Mouse (Mus musculus): Measurements from ENCODE around the gene Pyy. TPM values are rescaled to one million over a fixed set of nuclear protein-coding genes. Genes with fewer than 3 reads are reported as not detected.

Gene Pyy
- polyA plus RNA-seq, 1 experiment from 2014 or later: 65.1 TPM

DNA sequence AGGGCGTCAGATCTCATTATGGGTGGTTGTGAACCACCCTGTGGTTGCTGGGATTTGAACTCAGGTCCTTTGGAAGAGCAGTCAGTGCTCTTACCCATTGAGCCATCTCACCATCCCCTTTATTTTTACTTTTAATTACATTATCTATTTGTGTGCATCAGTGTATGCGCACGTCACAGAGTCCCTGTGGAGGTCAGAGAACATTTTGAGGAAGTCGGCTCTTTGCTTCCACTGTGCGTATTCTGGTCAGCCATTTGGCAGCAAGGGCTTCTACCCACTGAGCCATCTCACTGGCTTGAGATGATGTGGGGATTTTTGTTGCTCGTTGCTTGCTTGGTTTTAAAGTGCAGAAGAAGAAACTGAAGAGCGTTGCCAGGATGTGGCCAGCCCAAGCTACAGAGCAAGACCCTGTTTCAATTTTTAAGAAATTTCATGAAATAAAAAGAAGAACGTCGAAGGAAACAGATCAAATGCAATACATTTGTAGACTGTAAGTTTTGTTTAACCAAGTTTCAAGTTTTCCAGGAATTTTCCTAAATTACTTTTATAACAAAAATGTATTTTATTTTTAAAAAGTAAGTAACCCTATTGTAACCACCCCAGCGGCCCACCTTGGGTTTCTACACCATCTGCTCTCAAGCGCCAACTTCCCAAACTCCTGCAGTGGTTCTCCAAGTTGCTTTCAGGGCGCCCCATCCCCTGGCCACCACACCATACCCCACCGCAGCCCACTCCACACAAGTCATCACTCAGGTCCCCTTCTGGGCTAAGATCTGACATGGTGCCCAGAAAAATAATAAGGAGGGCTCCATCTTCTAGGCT lies 30.2 kb upstream of the Pyy start:
- WGBS: 46% methylated on average over 13 of the region's 13 CpGs
- Histone ChIP-seq H3K36me3 (no peaks in the 10 kb centered on the region), H3K27ac (no peak overlapping the region), H3K4me2 (peak overlapping the region; percentile 66), H3K9ac (no peak overlapping the region), H3K9me3 (no peaks in the 10 kb centered on the region), H3K4me1 (0 out of 2 replicates have a peak, but pooled peaks cover 3% of the 10 kb centered on the region), H3K4me3 (replicated peaks) (peak overlapping the region; percentile 24), H3K27me3 (replicated peaks) (no peaks in the 10 kb centered on the region)
- ATAC-seq (ENCODE audit: insufficient read depth, low FRiP score, low read depth): no peak

- no peak for ATAC-seq (ENCODE audit: insufficient read depth, low FRiP score, low read depth)
- no peak overlapping the region for H3K4me3 ChIP-seq (replicated peaks)
- no peaks in the 10 kb centered on the region for H3K9me3 ChIP-seq
- no peak overlapping the region for H3K4me2 ChIP-seq
- 0 out of 2 replicates have a peak, but pooled peaks cover 11% of the 10 kb centered on the region for H3K4me1 ChIP-seq
- no peak overlapping the region for H3K27ac ChIP-seq
- 28% methylated on average over 4 of the region's 4 CpGs for WGBS
- no peaks in the 10 kb centered on the region for H3K27me3 ChIP-seq (replicated peaks)
- H3K36me3 ChIP-seq: no peaks in the 10 kb centered on the region
- H3K9ac ChIP-seq: no peak overlapping the region
Measured at GRCm38 (mm10) chr11:102134516-102134915, 26.9 kb upstream of the Pyy start.

- WGBS: 66% methylated on average over 6 of the region's 6 CpGs
- Histone ChIP-seq H3K4me2 (no peak overlapping the region), H3K4me3 (replicated peaks) (no peak overlapping the region), H3K9ac (no peak overlapping the region), H3K9me3 (0 out of 2 replicates have a peak, but pooled peaks cover 3% of the 10 kb centered on the region), H3K4me1 (no peaks in the 10 kb centered on the region), H3K27ac (no peak overlapping the region), H3K27me3 (replicated peaks) (no peaks in the 10 kb centered on the region), H3K36me3 (no peaks in the 10 kb centered on the region)
- ATAC-seq (ENCODE audit: insufficient read depth, low FRiP score, low read depth): peak; percentile 47; the same call in 1 of the 2 replicates
Measured at GRCm38 (mm10) chr11:102117386-102117785, 9.8 kb upstream of the Pyy start.

DNA sequence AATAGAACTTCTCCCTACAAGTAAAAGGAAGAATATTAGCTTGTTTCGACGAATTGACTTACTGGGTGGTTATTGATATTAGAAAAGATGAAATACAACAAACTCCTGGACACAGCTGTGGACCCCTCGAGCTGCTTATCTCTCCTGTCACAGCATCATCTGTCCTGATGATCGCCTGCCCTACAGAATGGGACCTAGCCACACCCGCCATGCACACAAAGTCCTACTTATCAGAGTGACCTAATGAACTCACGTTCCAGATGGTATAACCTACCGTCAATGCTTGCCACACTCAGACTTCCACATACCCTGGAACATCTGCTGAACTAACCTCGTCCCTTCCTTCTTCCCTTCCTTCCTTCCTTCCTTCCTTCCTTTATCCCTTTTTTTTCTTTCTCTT lies 8.6 kb upstream of the Pyy start:
- Histone ChIP-seq H3K27ac (no peak overlapping the region), H3K9me3 (0 out of 2 replicates have a peak, but pooled peaks cover 3% of the 10 kb centered on the region), H3K36me3 (no peaks in the 10 kb centered on the region), H3K4me3 (replicated peaks) (no peak overlapping the region), H3K4me1 (no peaks in the 10 kb centered on the region), H3K4me2 (no peak overlapping the region), H3K9ac (no peak overlapping the region), H3K27me3 (replicated peaks) (no peaks in the 10 kb centered on the region)
- WGBS: 35% methylated on average over 8 of the region's 8 CpGs
- no peak for ATAC-seq (ENCODE audit: insufficient read depth, low FRiP score, low read depth)

GRCm38 (mm10) chr11:102111576-102111975 lies 3.9 kb upstream of the Pyy start:
- H3K4me1 ChIP-seq: peaks cover 5% of the 10 kb centered on the region; the same call in 1 of the 2 replicates
- H3K27me3 ChIP-seq (replicated peaks): peaks cover 33% of the 10 kb centered on the region
- ATAC-seq (ENCODE audit: insufficient read depth, low FRiP score, low read depth): no peak
- H3K4me3 ChIP-seq (replicated peaks): no peak overlapping the region
- no peak overlapping the region for H3K27ac ChIP-seq
- no peak overlapping the region for H3K4me2 ChIP-seq
- H3K9me3 ChIP-seq: no peaks in the 10 kb centered on the region
- no peaks in the 10 kb centered on the region for H3K36me3 ChIP-seq
- 70% methylated on average over 5 of the region's 5 CpGs for WGBS
- H3K9ac ChIP-seq: no peak overlapping the region

- Histone ChIP-seq H3K9ac (no peak overlapping the region), H3K36me3 (no peaks in the 10 kb centered on the region), H3K4me2 (peak overlapping the region; percentile 43), H3K9me3 (no peaks in the 10 kb centered on the region), H3K4me3 (replicated peaks) (peak overlapping the region; percentile 19), H3K4me1 (peaks cover 9% of the 10 kb centered on the region; the same call in 1 of the 2 replicates), H3K27ac (no peak overlapping the region), H3K27me3 (replicated peaks) (peaks cover 56% of the 10 kb centered on the region)
- WGBS: 3% methylated on average over 21 of the region's 21 CpGs
- no peak for ATAC-seq (ENCODE audit: insufficient read depth, low FRiP score, low read depth)
Measured at GRCm38 (mm10) chr11:102106911-102107310, 721 bp downstream of the Pyy start.

- WGBS: 16% methylated on average over 17 of the region's 17 CpGs
- Histone ChIP-seq H3K9ac (no peak overlapping the region), H3K9me3 (no peaks in the 10 kb centered on the region), H3K27ac (no peak overlapping the region), H3K36me3 (no peaks in the 10 kb centered on the region), H3K27me3 (replicated peaks) (peaks cover 37% of the 10 kb centered on the region), H3K4me2 (no peak overlapping the region; the same call in 1 of the 2 replicates), H3K4me1 (peaks cover 10% of the 10 kb centered on the region; the same call in 1 of the 2 replicates), H3K4me3 (replicated peaks) (no peak overlapping the region)
- no peak for ATAC-seq (ENCODE audit: insufficient read depth, low FRiP score, low read depth)
Measured at GRCm38 (mm10) chr11:102102485-102103258, 5.0 kb downstream of the Pyy start.

- Histone ChIP-seq H3K36me3 (no peaks in the 10 kb centered on the region), H3K4me2 (no peak within 1 kb of the TSS)
Measured at GRCm38 (mm10) chr11:102101219-102101618, 6.4 kb downstream of the Pyy start, which contains the start of gene Ppy. Gene Ppy (minus strand): TSS chr11:102101319.

DNA sequence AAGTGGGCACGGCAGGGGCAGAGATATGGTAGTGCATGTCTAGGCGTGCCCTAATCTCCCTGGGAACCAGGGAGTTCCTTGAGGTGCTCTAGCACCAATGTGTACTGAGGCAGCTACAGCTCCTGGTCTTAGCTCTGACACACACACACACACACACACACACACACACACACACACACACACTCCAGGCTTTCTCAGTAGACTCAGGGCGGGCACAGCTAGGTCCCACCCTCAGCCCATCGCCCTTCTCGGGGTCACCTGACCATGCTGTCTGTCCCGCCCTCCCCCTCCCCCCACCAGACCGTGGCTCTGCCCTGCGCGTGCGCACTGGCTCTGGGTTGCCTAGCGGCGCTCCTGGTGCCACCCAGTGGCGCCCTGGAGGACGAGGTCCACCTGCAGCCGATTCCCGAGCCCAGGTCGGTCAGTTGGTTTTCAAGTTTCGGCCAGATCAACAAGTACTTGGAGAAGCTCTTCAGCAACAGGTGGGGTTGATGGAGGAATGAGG lies 10.7 kb downstream of the Pyy start:
- H3K27ac ChIP-seq: peak overlapping the region; percentile 46
- no peak overlapping the region for H3K9ac ChIP-seq
- peak overlapping the region; percentile 56 for H3K4me2 ChIP-seq
- 0 out of 2 replicates have a peak, but pooled peaks cover 3% of the 10 kb centered on the region for H3K27me3 ChIP-seq (replicated peaks)
- peaks cover 13% of the 10 kb centered on the region; the same call in 1 of the 2 replicates for H3K4me1 ChIP-seq
- H3K4me3 ChIP-seq (replicated peaks): peak overlapping the region; percentile 30
- WGBS: 4% methylated on average over 16 of the region's 18 CpGs
- H3K36me3 ChIP-seq: no peaks in the 10 kb centered on the region
- ATAC-seq (ENCODE audit: insufficient read depth, low FRiP score, low read depth): peak; percentile 90
- H3K9me3 ChIP-seq: no peaks in the 10 kb centered on the region

More at GRCm38 (mm10) chr11:102101219-102101618, 6.4 kb downstream of the Pyy start, which contains the start of gene Ppy:
- WGBS: 83% methylated on average over 4 of the region's 4 CpGs
- ATAC-seq (ENCODE audit: insufficient read depth, low FRiP score, low read depth): no peak
- H3K9ac ChIP-seq: no peak within 1 kb of the TSS
- H3K4me3 ChIP-seq (replicated peaks): no peak within 1 kb of the TSS
- H3K9me3 ChIP-seq: no peaks in the 10 kb centered on the region
- H3K4me1 ChIP-seq: peaks cover 12% of the 10 kb centered on the region; the same call in 1 of the 2 replicates
- H3K27me3 ChIP-seq (replicated peaks): peaks cover 22% of the 10 kb centered on the region
- H3K27ac ChIP-seq: no peak within 1 kb of the TSS

GRCm38 (mm10) chr11:102096446-102096845 lies 11.2 kb downstream of the Pyy start:
- Histone ChIP-seq H3K9me3 (no peaks in the 10 kb centered on the region), H3K9ac (no peak overlapping the region), H3K27ac (peak overlapping the region; percentile 46), H3K4me1 (peaks cover 13% of the 10 kb centered on the region; the same call in 1 of the 2 replicates), H3K4me3 (replicated peaks) (0 out of 2 replicates have a peak overlapping the region, but pooled peaks have one; percentile 30), H3K27me3 (replicated peaks) (0 out of 2 replicates have a peak, but pooled peaks cover 3% of the 10 kb centered on the region), H3K4me2 (peak overlapping the region; percentile 56), H3K36me3 (no peaks in the 10 kb centered on the region)
- 61% methylated on average over 5 of the region's 5 CpGs for WGBS
- ATAC-seq (ENCODE audit: insufficient read depth, low FRiP score, low read depth): no peak

DNA sequence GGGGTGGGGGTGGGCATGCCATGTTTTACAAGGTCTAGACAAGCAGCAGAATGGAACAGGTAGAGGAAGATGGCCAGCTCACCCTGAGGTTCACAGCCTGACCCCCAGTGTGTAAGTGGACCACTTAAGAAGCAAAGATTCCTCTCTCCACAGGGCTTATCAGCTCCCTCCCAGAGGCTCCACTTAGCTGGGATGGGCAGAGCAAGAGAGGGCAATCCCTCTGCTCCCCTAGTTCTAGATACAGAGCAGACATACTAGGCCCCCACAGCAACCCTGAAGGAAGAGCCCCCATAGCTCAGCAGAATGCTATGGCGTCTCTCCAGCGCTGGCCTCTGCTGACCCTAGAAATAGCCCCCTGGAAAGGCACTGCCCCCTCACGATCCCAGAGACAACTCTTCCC lies 12.0 kb downstream of the Pyy start:
- Histone ChIP-seq H3K27me3 (replicated peaks) (no peaks in the 10 kb centered on the region), H3K4me3 (replicated peaks) (no peak overlapping the region), H3K4me1 (peaks cover 13% of the 10 kb centered on the region; the same call in 1 of the 2 replicates), H3K9me3 (no peaks in the 10 kb centered on the region), H3K9ac (no peak overlapping the region), H3K27ac (no peak overlapping the region), H3K36me3 (no peaks in the 10 kb centered on the region), H3K4me2 (no peak overlapping the region)
- WGBS: 74% methylated on average over 3 of the region's 3 CpGs
- no peak for ATAC-seq (ENCODE audit: insufficient read depth, low FRiP score, low read depth)
